Mouse (Mus musculus): ENCODE measurements around the gene Zpbp2. TPM values are rescaled to one million over a fixed set of nuclear protein-coding genes. Genes with fewer than 3 reads are reported as not detected.
A peak's percentile ranks its signal among the peaks of the same experiment; 100 is the strongest.

Gene Zpbp2
- total RNA-seq (2021): under 1 TPM in 1 of 2 experiments, not detected in 1; 0.31 TPM
- long read RNA-seq, experiment 1: 0 reads
- long read RNA-seq, experiment 2: 0 reads

DNA sequence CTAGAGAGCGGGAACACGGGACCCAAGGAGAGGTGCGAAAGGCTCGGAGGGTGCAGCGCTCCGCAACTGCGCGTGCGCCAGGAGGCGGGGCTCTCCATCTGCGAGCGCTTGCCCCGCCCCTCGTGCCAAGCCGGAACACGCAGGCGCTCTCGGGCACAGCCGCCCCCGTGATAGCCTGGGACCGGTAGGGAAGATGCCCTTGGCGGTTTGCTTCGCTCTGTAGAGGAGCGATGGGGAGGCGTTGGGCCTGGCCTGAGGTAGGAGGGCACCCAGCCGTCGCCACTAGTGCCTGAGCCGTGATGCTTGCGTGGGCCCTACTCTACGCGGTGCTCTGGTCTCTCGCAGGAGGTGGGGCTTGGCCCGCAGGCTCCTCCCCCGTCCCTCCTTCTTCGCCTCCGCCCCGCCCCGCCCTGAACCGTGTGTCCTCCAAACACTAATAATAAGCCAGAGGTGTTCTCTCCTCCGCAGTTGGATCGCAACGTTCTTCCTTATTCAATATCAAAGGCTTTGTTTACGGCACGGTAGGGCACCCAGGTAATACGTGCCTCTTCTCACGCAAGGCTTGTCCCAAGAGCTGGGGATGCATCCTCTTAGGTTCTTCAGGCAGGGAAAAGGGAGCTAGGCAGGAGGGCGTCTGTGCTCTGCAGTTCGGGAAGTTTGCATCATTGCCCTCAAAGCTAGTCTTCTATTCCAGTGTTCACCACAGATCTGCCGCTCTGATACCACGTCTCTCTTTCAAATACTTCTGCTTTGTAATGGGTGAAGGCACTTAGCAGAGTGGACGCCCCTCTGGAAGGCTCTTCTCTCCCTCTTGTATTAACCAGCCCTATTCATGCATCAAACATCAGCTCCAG lies at the start of gene Zpbp2:
Gene Zpbp2, plus strand, starts transcription at position 123 of the 854 bp plus-strand sequence.
- DNase-seq (ENCODE audit: low spot score in 2 of 2): peak; percentile 89 to 91

- DNase-seq (ENCODE audit: low spot score in 2 of 2): no peak
These were observed 46.0 kb upstream of the Zpbp2 start for GRCm38 (mm10) chr11:98504926-98505325.

GRCm38 (mm10) chr11:98509434-98509833 lies 41.5 kb upstream of the Zpbp2 start:
- DNase-seq (ENCODE audit: low spot score in 2 of 2): peak; percentile 19 to 24

GRCm38 (mm10) chr11:98510125-98510524 lies 40.8 kb upstream of the Zpbp2 start:
- DNase-seq (ENCODE audit: low spot score in 2 of 2): no peak

- DNase-seq (ENCODE audit: low spot score in 2 of 2): no peak
These were observed 38.0 kb upstream of the Zpbp2 start for GRCm38 (mm10) chr11:98512881-98513280.

GRCm38 (mm10) chr11:98513356-98513936 lies 37.5 kb upstream of the Zpbp2 start:
- no peak for DNase-seq (ENCODE audit: low spot score in 2 of 2)

DNA sequence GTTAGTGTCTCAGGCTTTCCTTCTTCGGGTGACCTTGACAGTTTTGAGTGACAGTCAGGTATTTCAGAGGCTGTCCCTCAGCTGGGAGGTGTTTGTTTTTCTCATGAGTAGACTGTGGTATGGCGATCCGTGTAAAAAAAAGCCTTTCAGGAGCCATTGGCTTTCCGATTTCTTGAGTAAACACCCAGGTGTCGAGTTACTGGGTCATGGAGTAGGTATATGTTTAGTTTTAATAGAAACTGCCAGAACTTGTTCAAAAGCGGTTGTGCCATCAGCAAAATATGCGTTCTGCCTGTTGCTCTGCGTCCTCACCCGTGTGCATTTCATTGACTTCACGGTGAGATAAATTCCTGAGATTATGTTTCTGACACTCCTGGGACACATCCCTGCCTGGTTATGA lies 30.4 kb upstream of the Zpbp2 start:
- DNase-seq (ENCODE audit: low spot score in 2 of 2): no peak

DNA sequence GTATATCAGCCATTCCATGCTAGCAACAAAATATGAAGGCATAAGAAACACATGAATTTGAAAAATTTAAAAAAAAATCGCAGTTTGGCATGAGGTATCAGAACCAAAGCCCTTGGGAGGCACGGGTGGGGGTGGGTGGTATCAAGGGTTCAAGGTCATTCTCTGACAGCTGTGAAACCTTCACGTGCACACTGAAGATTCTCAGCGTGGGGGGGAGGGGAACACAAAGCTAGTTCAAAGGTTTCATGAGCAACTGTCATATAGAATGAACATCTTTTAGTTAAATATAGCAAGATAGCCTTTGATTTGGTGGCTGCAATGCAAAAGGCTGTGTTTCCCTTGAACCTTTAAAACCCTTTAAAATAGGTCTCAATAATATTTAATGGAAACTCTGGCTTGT lies 25.8 kb upstream of the Zpbp2 start:
- DNase-seq (ENCODE audit: low spot score in 2 of 2): no peak

GRCm38 (mm10) chr11:98526824-98527461 lies 24.0 kb upstream of the Zpbp2 start:
- DNase-seq (ENCODE audit: low spot score in 2 of 2): no peak

DNA sequence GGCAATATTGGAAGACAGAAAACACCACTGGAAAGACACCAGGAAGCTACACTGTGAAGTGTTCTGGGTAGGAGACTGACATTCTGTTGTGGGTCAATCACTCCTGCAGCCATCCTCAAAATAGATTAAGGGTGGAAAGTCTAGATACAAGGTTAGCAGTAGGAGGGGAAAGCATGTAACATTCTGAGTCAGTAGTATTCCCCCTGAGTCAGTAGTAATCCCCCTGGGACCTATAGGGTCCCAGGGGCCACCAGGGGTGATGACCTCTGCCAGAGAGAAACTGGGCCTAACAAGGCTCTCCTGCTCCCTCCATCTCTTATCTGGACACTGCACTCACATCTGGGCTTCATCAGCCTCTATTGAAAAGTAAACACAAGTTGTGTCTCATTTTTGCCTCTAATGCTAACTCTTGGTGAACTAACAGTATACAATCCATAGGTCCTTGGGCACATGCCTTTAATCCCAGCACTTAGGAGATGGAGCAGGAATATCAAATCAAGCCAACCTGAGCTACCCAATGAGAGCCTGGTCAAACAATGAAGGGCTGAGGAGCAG lies 13.3 kb upstream of the Zpbp2 start:
- DNase-seq (ENCODE audit: low spot score in 2 of 2): no peak

DNA sequence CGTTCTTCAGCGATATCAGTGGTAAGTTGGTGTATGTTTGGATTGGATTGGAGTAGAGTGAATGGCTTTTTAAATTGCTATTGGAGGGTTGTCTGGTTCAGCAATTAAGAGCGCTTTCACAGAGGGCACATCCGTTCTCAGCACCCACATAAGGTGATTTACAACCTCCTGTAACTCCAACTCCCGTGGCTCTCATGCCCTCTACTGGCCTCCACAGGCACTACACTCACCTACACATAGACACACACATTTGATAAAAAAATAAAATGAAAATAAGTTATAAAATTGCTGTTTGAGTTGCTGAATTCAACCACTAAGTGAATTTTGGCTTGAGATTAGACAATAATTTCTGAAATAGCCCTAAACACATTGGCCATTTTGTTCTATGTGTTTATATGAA lies 10.6 kb upstream of the Zpbp2 start:
- no peak for DNase-seq (ENCODE audit: low spot score in 2 of 2)

GRCm38 (mm10) chr11:98542553-98542952 lies 8.3 kb upstream of the Zpbp2 start:
- DNase-seq (ENCODE audit: low spot score in 2 of 2): no peak

DNA sequence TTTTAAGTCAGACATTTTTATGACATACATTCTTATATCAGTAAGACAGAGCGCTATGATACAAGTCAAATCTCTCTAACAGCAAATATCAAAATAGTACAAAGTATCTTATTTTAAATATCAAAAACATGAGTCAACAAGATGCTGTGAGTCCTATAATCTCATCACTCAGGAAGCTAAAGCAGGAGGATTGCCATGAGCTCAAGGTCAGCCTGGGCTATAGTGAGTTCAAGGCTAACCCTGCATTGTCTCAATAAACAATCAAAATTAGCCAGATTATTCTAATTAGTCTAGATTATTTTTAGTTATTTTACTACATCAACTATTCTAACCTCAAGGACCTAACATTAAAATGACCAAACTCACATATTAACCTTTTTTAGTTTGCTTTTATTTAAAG lies 7.5 kb upstream of the Zpbp2 start:
- no peak for DNase-seq (ENCODE audit: low spot score in 2 of 2)

- no peak for DNase-seq (ENCODE audit: low spot score in 2 of 2)
These were observed 5.8 kb upstream of the Zpbp2 start for GRCm38 (mm10) chr11:98544890-98545677.

DNA sequence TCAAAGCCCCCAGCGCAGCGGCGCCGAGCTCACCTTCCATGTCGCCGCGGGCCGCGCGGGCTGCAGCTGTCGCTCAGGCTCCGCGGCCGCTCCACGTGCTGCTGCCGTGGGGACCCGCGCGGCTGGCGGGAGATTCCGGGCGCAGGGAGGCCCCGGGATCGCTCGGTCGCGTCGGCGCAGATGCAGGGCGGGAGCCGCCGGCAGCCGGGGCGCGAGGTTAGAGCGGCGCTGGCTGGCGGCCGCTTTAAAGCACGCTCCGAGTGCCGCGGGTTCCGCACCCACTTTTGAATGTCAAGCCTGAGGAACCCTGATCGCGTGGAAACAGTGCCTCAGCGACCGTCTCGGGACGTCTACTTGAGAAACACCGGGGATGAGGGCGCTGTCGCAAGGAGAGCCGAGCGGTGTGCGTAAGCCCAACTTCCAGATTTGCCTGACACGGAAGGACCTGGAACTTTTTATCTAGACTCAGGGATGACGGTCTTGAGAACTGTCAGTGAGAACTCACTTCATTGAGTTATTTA lies 5.1 kb upstream of the Zpbp2 start, which contains the start of gene Ikzf3:
Gene Ikzf3, minus strand, starts transcription at position 321 of the 521 bp plus-strand sequence.
- DNase-seq (ENCODE audit: low spot score in 2 of 2): no peak

GRCm38 (mm10) chr11:98546529-98547307 lies 4.2 kb upstream of the Zpbp2 start:
- DNase-seq (ENCODE audit: low spot score in 2 of 2): no peak

- no peak for DNase-seq (ENCODE audit: low spot score in 2 of 2)
These were observed 3.6 kb upstream of the Zpbp2 start for GRCm38 (mm10) chr11:98547308-98547693.

DNA sequence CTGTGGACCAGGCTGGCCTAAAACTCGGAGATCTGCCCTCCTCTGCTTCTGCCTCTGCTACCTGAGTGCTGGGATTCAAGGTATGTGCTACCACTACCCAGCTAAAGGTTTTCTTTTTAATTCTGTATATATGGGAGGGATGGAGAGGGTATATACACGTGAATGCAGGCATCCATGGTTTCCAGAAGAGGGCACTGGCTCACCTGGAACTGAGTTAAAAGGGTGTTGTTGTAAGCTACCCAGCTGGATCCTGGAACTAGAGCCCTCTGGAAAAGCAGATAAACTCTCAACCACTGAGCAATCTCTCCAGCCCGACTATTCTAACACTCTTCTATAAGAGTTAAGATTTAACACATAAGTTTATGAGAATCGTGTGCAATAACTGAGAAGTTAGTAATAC lies 1.5 kb upstream of the Zpbp2 start:
- DNase-seq (ENCODE audit: low spot score in 2 of 2): no peak

- peak in 1 of 2 experiments; percentile 5 for DNase-seq (ENCODE audit: low spot score in 2 of 2)
These were observed 454 bp upstream of the Zpbp2 start for GRCm38 (mm10) chr11:98550311-98550974.
